Mouse (Mus musculus): ENCODE results near the gene Ston2.

DNA sequence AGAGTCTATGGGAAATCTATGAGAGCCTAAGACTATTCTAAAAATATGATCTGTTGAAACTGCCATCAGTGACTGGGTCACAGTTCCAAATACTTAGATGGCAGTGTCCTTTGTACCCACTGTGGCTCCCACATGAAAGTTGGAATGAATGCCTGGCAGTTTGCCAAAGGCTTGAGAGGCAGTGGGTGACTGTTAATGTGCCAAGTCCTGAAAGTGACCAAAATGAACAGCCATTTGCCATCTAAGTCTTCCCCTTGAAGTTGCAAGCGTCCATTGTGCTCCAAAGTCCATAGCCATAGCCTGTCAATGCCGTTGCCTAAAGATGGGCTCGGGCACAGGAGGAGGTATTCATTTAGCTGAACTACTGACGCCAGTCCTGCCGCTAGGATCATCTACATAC is 178.8 kb downstream of the Ston2 start:
- TF ChIP-seq POLR2A (IDR thresholded peaks at IDR 0.05; ENCODE audit: borderline replicate concordance, insufficient read depth, low read length) (no peak), CTCF (IDR thresholded peaks at IDR 0.05; ENCODE audit: borderline replicate concordance, insufficient read depth, low read depth, low read length) (no peak)

Data from cerebellum, adult 2 months (tissue).